Mouse (Mus musculus): Measurements from ENCODE around the gene Celsr1. TPM values are rescaled to one million over a fixed set of nuclear protein-coding genes. Genes with fewer than 3 reads are reported as not detected.

Celsr1 gene
- total RNA-seq, 1 experiment from 2014 or later, result 3.6 TPM

DNA sequence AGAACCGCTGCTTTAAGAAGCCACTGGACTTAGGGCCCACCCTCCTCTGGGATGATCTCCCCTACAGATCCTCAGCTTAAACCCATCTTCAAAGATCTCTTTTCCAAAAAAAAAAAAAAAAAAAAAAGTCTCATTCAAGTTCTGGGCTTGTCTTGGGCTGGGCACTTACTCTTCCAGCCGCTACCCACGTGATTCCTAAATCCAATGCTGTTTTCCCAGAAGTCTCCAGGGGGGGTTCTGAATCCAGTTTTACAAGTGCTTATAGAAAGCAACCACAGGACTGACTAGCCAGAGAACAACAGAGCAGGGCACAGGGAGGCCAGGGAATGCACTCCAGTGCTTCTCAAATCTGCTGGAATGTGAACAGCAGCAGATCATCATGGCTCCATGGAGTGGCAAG lies 29.5 kb downstream of the Celsr1 start:
- ATAC-seq (replicated peaks; ENCODE audit: low read depth, poor library complexity, severe bottlenecking), result no peak

DNA sequence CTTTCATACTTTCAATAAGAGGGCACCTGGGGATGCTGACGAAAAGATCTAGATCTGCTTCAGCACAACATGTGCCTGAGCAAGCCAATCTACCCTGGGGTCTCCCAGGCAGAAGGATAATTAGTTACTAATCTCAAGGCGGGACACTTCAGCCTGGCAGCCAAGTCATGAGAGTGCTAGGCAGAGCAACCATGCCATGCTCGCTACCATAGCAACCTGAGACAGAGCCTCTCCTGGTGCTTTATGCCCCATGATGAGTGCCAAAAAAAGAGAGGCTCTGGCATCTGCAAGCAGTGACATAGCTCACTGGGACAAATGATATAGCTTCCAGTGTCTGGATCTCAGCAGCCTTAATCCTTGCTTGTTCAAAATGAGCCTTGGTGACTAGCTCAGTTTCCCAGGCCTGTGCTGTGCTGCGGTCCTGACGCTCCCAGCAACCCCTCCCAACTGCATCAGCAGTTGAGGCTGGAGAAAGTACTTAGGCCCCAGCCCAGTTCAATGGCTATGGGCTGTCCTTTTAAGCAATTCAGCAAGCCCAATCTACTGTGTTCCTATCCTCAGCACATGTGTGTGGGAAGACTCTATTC lies 32.8 kb downstream of the Celsr1 start:
- ATAC-seq (replicated peaks; ENCODE audit: low read depth, poor library complexity, severe bottlenecking), result no peak

DNA sequence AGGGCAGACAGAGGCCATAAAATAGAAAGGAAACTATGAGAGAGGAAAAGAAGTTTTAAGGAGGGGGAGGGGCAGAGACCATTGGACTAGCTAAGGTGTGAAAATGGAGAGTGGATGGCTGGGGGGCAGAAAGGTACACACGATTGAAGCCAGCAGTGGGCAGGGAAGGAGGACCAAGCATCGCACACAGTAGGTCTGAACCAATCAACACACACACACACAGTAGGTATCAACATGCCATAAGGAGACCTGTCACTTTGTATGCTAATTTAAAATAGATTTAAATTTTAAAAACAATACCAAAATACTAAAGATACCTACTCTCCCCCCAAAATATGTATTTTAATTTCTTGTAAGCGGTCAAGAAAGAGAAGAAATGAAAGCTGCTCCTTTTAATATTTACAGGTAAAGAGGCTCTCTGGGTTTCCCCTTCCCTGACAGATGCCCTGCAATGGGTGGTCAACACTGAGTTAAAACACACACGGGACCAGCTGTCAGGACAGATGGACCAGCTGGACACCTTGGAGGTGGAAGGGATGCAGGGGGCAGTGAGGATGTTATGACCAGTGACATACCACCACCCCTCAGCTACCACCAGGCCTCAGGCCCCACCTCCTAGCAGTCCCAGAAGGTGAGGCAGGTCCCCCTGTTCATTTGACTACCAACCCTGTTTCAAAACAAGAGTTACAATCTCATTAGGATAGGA lies 34.9 kb downstream of the Celsr1 start:
- ATAC-seq (replicated peaks; ENCODE audit: low read depth, poor library complexity, severe bottlenecking), result no peak

DNA sequence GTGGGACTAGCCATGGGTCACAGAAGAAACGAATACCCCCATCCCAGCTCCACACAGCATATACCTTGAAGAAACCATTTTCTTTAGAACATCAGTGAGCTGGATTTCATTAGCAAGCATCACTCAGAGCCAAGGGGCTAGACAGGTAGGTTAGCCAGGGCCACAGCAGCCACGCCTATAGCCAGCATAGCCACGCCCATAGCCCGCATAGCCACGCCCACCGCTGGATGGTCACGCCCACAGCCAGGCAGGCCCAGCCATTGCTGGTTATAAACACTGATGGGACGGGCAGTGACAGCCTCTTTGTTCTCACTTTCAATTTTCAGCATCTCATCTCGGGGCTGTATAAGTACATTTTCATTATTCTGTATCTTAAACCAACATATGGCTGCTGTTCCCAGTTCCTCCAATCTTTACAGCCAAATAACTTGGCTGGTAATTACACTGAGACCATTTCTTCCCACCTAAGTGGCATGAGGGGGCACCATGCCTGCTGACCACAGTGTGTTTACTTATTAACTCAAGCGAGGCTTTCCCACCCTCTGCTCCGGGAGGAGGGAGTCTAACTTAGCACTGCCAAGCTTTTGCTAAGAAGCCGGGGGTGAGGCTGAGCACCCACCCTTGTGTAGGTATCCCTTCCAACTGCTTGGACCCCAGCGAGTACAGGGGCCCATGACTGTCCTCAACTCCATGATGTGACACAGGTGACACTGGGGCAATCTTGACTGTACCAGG lies 37.4 kb downstream of the Celsr1 start:
- peak; percentile 56; the same call in 1 of the 2 replicates for ATAC-seq (replicated peaks; ENCODE audit: low read depth, poor library complexity, severe bottlenecking)

DNA sequence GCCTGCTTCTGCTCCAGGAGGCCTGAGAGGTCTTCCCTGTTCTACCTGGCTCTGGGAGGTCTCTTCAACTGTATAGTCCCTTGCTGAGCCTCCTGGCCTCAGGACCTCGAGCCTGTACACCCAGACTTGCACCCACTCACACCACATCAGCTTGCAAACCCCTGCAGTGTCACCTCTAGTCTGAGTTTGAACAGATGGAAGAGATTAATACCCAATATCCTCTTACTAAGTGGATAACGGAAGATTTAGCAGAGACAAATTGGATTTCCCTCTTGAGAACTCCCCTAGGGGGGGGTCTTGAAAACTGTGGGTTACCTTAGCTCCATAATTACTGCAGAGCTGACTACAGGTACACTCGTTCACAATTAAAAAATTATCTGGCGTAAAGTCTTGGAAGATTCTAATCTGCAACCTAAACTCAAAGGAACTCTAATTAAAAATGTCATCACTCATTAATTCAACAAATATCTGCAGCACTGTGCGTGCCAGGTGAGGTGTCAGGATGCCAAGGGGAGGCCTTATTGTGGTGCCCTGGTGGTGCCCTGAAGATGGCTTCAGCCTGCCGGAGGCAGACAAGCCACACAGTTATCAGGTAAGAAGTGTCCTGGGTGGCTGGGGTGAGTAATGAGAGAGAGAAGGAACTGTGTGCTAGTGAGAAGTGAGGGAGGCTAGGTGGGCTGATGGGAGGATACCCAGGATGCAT lies 38.5 kb downstream of the Celsr1 start:
- no peak for ATAC-seq (replicated peaks; ENCODE audit: low read depth, poor library complexity, severe bottlenecking)

DNA sequence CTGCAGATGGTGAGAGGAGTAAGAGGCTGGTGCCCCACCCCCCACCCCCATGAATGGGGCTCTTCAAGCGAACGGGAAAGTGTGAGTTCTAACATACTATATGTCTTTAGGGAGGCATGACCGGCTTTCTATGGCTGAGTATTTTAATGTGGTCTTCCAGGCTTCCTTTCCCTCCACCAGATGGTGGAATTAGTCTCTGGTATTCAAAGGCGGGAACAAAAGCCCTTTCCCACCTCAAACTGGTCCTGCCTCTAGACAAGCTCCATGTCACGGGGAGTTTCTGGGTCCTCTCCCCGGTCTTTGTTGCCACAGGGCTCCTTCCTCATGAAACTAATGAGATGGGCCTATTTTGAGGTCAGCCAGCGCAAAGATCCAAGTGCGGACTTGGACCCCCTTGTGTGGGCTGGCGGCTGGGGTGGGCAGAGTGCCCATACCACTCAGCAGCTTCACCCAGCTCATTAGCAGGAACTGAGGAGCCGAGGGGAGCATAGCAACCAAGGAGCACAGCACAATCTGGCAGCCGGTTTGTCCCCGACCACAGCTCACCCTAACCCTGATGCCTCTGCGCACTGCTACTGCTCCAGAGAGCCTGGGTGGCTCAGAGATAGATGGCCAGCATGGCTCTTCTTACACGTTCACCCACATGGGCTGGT lies 39.5 kb downstream of the Celsr1 start:
- no peak for ATAC-seq (replicated peaks; ENCODE audit: low read depth, poor library complexity, severe bottlenecking)

DNA sequence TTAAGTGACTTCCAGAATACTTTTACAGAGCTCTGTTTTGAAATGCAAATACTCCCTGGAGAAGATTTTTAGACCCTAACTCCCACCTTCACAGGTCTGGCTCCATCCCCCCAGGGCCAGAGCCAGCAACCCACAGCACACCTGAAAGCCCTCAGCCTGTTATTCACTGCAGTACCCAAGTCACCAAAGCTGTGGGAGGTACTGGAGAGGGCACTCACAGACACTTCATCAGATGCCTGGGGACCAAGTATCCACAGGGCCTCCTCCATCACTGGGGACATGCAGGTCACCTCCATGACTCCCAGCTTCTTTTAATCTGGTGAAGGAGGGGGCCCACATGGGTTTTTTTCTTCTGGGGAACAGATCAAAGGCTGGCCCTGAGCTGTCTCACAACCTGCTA lies 40.2 kb downstream of the Celsr1 start:
- no peak for ATAC-seq (replicated peaks; ENCODE audit: low read depth, poor library complexity, severe bottlenecking)

DNA sequence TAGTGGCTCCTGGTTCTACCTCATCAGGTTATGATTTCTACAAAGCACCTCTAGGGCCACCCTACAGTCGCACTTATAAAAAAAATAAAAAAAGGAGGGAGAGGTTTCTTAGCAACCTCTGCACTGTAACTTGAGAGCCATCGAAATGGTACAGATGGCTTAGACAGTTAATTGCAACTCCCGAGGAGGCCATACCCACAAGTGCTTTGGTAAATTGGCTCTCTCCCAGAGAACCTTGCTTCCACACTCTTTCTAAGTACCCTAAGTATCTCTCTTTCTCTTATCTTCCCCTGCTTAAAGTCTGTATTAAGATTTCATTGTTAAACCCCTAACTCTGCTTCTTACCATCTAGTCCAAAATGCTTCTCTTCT lies 41.5 kb downstream of the Celsr1 start:
- no peak for ATAC-seq (replicated peaks; ENCODE audit: low read depth, poor library complexity, severe bottlenecking)

DNA sequence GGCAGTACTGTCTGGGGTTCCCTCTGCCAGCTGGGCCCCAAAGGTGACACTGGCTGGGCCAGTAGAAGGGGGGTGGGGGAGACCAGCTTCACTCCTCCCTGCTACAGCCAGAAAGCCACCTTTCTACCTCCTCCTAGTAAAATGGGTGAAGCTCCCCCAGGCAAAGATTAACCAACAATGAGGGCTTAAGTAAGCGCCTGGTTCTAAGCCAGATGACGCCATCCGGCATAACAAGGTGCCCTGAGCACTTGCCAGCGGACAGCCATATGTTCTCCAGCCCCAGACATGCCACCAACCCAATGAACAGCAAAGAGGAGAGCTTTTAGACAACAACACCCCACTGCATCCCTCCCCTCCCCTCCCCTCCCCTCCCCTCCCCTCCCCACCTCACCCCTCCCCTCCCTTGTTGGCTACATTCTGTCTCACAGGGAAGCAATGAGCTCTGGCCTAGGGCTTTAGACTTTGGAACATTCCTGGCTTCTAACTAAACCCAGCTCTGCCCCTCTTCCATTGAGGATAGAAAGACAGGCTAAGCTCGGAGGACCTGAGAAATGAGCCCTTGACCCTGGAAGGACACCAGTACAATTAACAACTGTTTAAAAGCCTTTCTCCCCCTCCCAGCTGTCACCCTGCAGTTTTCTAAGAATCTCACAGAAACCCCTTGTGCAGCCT lies 42.0 kb downstream of the Celsr1 start:
- ATAC-seq (replicated peaks; ENCODE audit: low read depth, poor library complexity, severe bottlenecking), result no peak

DNA sequence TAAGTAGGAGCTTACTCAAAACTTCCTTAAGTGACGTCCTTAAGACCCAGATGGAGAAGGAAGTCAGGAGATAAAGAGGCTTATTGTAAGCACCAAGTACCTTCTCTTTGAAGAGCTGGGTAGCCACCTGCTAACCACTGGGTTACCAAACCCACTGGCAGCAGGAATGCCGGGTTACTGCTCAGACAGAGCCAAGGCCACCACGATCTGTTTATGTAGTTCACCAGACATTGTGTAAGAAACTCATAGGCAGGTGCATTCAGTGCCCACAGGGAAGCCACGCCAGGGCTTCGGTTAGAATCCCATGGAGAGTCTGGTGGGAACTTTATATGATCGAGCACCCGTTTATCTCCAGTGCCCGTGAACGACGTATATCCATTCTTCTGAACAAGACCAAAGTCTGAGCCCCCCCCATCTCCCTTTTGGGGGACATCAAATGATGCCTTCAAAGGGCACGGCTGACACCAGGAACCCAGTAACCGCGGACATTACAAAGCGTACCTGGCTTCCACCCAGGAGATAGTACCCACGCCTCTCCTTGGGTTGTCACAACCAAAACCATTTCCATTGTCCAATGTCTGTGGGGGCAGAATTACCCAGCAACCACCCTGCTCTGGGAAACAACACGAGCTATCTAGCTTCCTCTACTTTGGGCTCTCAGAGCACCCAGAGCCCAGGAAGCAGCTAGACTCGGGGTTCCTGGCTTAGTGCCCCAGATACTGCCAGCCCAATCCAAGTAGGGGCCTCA lies 42.7 kb downstream of the Celsr1 start:
- no peak for ATAC-seq (replicated peaks; ENCODE audit: low read depth, poor library complexity, severe bottlenecking)

DNA sequence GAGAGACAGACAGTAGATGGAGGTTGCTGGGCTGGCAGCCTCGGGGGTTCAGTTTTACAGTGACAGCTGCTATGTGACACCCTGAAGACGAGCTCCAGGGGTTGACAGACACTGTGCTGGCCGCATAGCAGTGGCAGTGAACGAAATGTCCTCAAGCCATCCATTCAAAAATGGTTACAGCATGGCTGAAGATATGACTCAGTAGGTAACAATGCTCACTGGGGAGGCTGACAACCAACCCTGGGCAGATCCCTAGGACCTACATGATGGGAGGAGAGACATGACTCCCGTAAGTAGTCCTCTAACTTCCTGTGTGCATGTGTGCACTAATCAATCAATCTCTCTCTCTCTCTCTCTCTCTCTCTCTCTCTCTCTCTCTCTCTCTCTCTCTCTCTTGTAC lies 45.7 kb downstream of the Celsr1 start:
- ATAC-seq (replicated peaks; ENCODE audit: low read depth, poor library complexity, severe bottlenecking), result no peak

DNA sequence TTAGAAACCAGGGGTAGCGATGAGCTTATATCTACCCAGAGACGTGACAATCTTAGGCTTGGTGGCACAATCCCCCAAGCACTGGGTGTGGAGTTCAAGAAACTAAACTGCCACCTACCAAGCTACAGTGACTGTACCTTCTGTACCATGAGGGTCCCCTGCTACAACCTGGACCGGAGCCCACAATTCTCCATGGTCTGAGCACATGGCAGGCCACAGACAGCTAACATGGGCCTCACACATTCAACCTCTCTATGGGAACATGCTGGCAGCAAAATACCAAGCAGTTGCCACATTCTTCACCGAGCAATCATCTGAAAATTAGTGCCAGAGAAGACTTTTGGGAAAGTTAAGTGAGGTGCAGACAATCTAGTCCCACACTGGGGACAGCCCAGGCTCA lies 47.4 kb downstream of the Celsr1 start:
- no peak for ATAC-seq (replicated peaks; ENCODE audit: low read depth, poor library complexity, severe bottlenecking)

DNA sequence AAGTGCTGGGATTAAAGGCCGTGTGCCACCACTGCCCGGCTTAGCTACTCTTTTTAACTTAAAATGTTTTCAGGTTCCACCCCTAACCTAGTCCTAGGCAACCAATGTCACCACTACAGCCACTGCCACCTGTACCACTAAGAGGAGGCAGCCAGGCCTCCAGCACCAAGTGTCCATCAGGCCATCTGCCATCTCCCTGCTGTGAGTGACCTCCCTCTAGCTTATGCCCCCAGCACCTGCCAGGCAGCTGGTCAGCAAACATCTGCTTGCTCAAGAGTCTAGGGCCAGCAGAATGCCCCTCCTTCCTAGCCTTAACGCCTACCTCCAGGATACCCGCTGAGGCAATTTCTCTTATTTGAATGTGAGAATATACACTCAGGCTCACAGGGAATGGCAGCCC lies 48.0 kb downstream of the Celsr1 start:
- no peak for ATAC-seq (replicated peaks; ENCODE audit: low read depth, poor library complexity, severe bottlenecking)

DNA sequence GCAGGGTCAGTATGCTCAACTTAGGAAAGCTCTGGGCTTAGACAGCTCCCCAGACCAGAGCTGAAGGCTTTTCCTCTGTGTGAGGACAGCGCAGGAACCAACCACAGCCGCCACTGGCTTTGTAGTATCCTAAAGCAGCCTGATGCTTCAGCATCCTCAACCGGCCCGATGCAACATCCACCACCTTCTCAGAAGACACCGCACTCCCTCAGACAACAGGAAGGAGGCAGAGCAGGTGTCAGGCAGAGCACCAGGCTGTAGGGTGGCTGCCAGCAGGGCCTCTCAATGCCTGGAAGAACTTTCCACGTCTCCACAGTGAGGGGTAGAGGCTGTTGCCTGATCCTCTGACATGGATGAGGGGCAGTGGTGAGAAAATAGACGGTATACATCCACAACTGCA lies 50.4 kb downstream of the Celsr1 start:
- ATAC-seq (replicated peaks; ENCODE audit: low read depth, poor library complexity, severe bottlenecking), result no peak

DNA sequence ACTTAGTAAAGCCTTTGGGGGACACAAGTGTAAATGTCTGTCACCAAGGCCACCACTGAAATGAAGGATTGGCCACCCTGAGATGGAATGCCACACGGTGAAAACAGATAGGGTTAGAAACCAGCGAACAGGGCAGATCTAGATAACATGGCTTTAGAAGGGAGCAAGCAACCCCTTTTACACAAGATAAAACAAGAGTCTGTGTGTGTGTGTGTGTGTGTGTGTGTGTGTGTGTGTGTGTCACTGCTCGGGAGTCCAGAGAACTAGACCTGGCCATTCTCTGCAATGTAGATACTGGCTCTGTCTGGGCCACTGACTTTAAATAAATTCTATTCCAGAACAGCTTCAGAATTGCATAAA lies 51.2 kb downstream of the Celsr1 start:
- ATAC-seq (replicated peaks; ENCODE audit: low read depth, poor library complexity, severe bottlenecking), result no peak; the same call in 1 of the 2 replicates

DNA sequence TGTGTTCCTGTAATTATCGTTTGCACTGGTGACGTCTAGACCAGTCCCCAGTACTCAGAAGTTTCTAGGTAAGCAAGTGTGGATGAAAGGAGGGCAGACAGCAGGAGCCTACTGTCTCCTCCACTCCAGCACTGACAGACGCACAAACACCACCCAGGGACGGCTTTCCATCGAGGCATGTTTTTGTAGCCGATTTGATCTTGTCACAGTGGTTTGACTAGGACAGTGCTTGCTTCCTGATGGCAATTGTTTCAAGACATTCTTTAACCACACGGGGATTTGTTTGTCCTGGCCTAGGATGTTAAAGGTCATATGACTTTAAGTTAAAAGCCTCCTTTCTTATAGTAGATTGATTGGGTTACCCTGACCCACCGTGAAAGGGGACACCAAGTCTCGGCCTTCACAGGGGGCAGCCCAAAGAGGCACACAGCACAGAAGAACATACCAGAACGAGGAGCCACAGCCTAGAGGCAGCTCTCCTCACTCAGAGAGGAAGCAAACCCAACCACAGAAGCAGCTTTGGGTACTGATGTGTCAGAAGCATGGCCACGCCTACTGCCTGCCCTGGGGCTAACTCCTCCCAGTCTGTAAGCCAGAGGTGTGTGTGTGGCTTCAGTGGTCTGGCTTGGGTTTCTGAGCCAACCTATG lies 51.7 kb downstream of the Celsr1 start:
- ATAC-seq (replicated peaks; ENCODE audit: low read depth, poor library complexity, severe bottlenecking), result peak; percentile 97

DNA sequence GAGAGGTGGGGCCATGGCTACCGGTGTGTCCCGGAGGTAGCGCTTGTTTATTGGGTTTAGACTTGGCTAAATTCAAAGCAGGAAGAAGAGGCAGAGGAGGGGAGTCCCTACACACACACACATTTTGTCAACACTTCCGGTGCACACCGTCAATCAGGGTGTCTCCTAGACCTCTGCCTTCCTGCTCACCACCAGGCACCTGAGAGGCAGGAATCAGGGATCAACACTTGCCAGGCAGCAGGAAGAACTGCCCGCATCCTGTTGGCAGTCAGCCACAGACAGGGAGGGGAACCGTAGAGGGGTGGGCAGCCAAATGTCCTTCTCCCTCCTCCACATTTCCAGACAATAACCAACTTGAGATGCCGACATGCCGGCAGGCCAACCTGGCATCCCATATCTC lies 56.5 kb downstream of the Celsr1 start:
- ATAC-seq (replicated peaks; ENCODE audit: low read depth, poor library complexity, severe bottlenecking), result peak; percentile 23

DNA sequence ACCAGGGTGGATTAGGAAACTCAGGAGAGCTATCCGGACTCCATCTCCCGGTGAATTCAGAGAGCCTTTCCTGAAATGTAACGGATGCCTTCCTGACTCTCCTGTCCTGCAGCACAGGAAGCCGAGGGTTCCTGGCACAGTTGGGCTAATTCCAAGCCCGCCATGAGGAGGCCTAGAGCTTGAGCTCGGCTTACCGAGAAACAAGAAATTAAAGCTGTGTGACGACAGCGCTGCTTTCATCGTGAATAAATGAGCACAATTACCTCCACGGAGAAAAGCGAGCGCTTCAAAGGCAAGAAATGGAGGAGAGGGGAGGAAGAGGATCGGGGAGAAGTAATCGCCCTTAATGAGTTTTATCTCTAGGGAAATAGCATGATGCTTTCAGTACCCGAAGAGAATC lies 57.8 kb downstream of the Celsr1 start:
- ATAC-seq (replicated peaks; ENCODE audit: low read depth, poor library complexity, severe bottlenecking), result no peak

DNA sequence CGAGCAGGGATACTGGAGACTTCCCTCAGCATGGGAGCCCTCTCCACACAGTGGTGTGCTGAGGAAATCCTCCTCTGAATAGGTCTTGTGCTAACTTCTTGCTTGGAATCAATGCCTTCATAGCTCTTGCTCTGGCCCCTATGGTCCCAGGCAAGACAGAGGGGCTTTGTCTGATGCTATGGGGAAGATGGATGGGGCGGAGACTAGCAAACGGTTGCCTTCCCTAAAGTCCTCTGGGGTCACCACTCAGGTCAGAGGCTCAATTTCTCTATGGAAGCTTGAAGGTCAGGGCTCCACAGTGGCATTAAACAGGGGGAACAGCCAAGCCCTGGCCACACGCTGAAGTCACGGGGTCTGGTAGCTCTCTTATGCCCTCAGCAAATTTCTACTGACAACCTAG lies 62.0 kb downstream of the Celsr1 start:
- ATAC-seq (replicated peaks; ENCODE audit: low read depth, poor library complexity, severe bottlenecking), result no peak

Measured in common myeloid progenitor, adult 5-6 weeks (primary cell).